Mouse (Mus musculus) limb, embryonic 12.5 days (tissue): ENCODE results near the gene Hck. TPM values are rescaled to one million over a fixed set of nuclear protein-coding genes. Genes with fewer than 3 reads are reported as not detected.

Source experiments
- ATAC-seq: fragments of 200-750 bp; cut with Nextera tagmentation; 2 replicates; pipeline ENCODE4 v1.8.0; 2017; ENCODE audit warnings: low read depth, moderate TSS enrichment; ENCODE audit not compliant: insufficient number of reproducible peaks, insufficient read depth, low FRiP score, low TSS enrichment
- H3K27ac ChIP-seq: fragments of 300-500 bp; sonication (generic); 2 replicates; pipeline ENCODE4 v1.5.1; 2016; ENCODE audit warnings: mild to moderate bottlenecking, moderate library complexity
- H3K27me3 ChIP-seq: fragments of 300-500 bp; sonication (generic); 2 replicates; pipeline ENCODE4 v1.6.1; 2016; ENCODE audit warnings: mild to moderate bottlenecking, moderate library complexity
- H3K36me3 ChIP-seq: fragments of 300-500 bp; sonication (generic); 2 replicates; pipeline ENCODE4 v1.6.1; 2016; ENCODE audit warnings: mild to moderate bottlenecking, moderate library complexity
- H3K4me1 ChIP-seq: fragments of 300-500 bp; sonication (generic); replicated peaks from 2 replicates; pipeline ENCODE4 v1.6.1; 2016
- H3K4me2 ChIP-seq: fragments of 300-500 bp; sonication (generic); 2 replicates; pipeline ENCODE4 v1.6.1; 2016; ENCODE audit warnings: mild to moderate bottlenecking, moderate library complexity
- H3K4me3 ChIP-seq: fragments of 300-500 bp; sonication (generic); replicated peaks from 2 replicates; pipeline ENCODE4 v1.5.1; 2016; ENCODE audit warnings: mild to moderate bottlenecking
- H3K9ac ChIP-seq: fragments of 300-500 bp; sonication (generic); replicated peaks from 2 replicates; pipeline ENCODE4 v1.6.1; 2016; ENCODE audit warnings: mild to moderate bottlenecking, moderate library complexity
- H3K9me3 ChIP-seq: fragments of 300-500 bp; sonication (generic); 2 replicates; pipeline ENCODE4 v1.6.1; 2016; ENCODE audit warnings: mild to moderate bottlenecking, moderate library complexity
- WGBS: fragments of 180-500 bp; shearing (Covaris S2); methylation state at CpG from one replicate; pipeline ENCODE4 v1.1.7; 2016; 5-methylcytosine and 5-hydroxymethylcytosine counted together
- polyA plus RNA-seq: library from polyadenylated mRNA; unstranded; fragments of >200 nt; fragmentation: Nextera tagmentation; extraction: Ambion mirVana; gene quantifications from 2 replicates; pipeline ENCODE4 v1.2.1, GENCODE M21; 2016

Gene Hck
- polyA plus RNA-seq, 1 experiment from 2014 or later = 2.9 TPM

GRCm38 (mm10) chr2:153151926-153152665 lies 43.8 kb downstream of the Hck start:
- no peak overlapping the region for H3K27ac ChIP-seq
- no peaks in the 10 kb centered on the region for H3K36me3 ChIP-seq
- ATAC-seq = no peak
- H3K9me3 ChIP-seq = no peaks in the 10 kb centered on the region
- no peak overlapping the region for H3K9ac ChIP-seq
- WGBS = 80% methylated on average over 8 of the region's 8 CpGs
- H3K4me1 ChIP-seq = no peaks in the 10 kb centered on the region
- H3K27me3 ChIP-seq = peaks cover 3% of the 10 kb centered on the region
- H3K4me3 ChIP-seq = no peak overlapping the region
- no peak overlapping the region for H3K4me2 ChIP-seq

- H3K9me3 ChIP-seq = no peaks in the 10 kb centered on the region
- peaks cover 3% of the 10 kb centered on the region for H3K27me3 ChIP-seq
- no peak overlapping the region for H3K9ac ChIP-seq
- H3K4me3 ChIP-seq = no peak overlapping the region
- no peak overlapping the region for H3K4me2 ChIP-seq
- no peak for ATAC-seq
- WGBS = 72% methylated on average over 4 of the region's 4 CpGs
- H3K27ac ChIP-seq = no peak overlapping the region
- H3K4me1 ChIP-seq = no peaks in the 10 kb centered on the region
- H3K36me3 ChIP-seq = no peaks in the 10 kb centered on the region
Observed at GRCm38 (mm10) chr2:153153033-153153450, 44.8 kb downstream of the Hck start.

GRCm38 (mm10) chr2:153157270-153157669 lies 49.0 kb downstream of the Hck start:
- ATAC-seq = no peak
- Histone ChIP-seq H3K27ac (no peak overlapping the region), H3K36me3 (no peaks in the 10 kb centered on the region), H3K9ac (no peak overlapping the region), H3K4me3 (no peak overlapping the region), H3K4me1 (peaks cover 4% of the 10 kb centered on the region), H3K27me3 (no peaks in the 10 kb centered on the region; the same call in none of the 2 replicates), H3K9me3 (no peaks in the 10 kb centered on the region), H3K4me2 (no peak overlapping the region)
- WGBS = 88% methylated on average over 2 of the region's 3 CpGs

GRCm38 (mm10) chr2:153160133-153160532 lies 51.9 kb downstream of the Hck start:
- 82% methylated on average over 5 of the region's 5 CpGs for WGBS
- Histone ChIP-seq H3K4me3 (no peak overlapping the region), H3K36me3 (peaks cover 7% of the 10 kb centered on the region; the same call in 1 of the 2 replicates), H3K4me1 (peaks cover 7% of the 10 kb centered on the region), H3K27me3 (no peaks in the 10 kb centered on the region; the same call in none of the 2 replicates), H3K27ac (no peak overlapping the region), H3K9ac (no peak overlapping the region), H3K4me2 (no peak overlapping the region), H3K9me3 (no peaks in the 10 kb centered on the region)
- ATAC-seq = no peak

- peak within 1 kb of the TSS; percentile 92 for H3K27ac ChIP-seq
- no peaks in the 10 kb centered on the region for H3K9me3 ChIP-seq
- peaks cover 8% of the 10 kb centered on the region; the same call in 1 of the 2 replicates for H3K36me3 ChIP-seq
- H3K27me3 ChIP-seq = no peaks in the 10 kb centered on the region; the same call in 1 of the 2 replicates
- H3K9ac ChIP-seq = peak within 1 kb of the TSS; percentile 77
- 11% methylated on average over 34 of the region's 34 CpGs for WGBS
- peak within 1 kb of the TSS; percentile 75 for H3K4me3 ChIP-seq
- peaks cover 7% of the 10 kb centered on the region for H3K4me1 ChIP-seq
- H3K4me2 ChIP-seq = peak within 1 kb of the TSS; percentile 81
- ATAC-seq = peak; percentile 87
Observed at GRCm38 (mm10) chr2:153160844-153161683, 52.8 kb downstream of the Hck start, which contains the start of gene Tm9sf4. Gene Tm9sf4 (plus strand): TSS chr2:153161303.

- Histone ChIP-seq H3K36me3 (peaks cover 8% of the 10 kb centered on the region; the same call in 1 of the 2 replicates), H3K27me3 (no peaks in the 10 kb centered on the region; the same call in 1 of the 2 replicates), H3K4me1 (peaks cover 7% of the 10 kb centered on the region), H3K9ac (peak overlapping the region; percentile 77), H3K9me3 (no peaks in the 10 kb centered on the region), H3K4me2 (peak overlapping the region; percentile 81), H3K4me3 (peak overlapping the region; percentile 75), H3K27ac (peak overlapping the region; percentile 92)
- under 1% methylated on average over 16 of the region's 16 CpGs for WGBS
- peak; percentile 60; the same call in 1 of the 2 replicates for ATAC-seq
Observed at GRCm38 (mm10) chr2:153161684-153162080, 53.4 kb downstream of the Hck start.

GRCm38 (mm10) chr2:153167136-153167535 lies 58.9 kb downstream of the Hck start:
- no peaks in the 10 kb centered on the region for H3K9me3 ChIP-seq
- H3K27me3 ChIP-seq = no peaks in the 10 kb centered on the region
- H3K4me3 ChIP-seq = no peak overlapping the region
- ATAC-seq = no peak
- H3K36me3 ChIP-seq = peaks cover 12% of the 10 kb centered on the region; the same call in 1 of the 2 replicates
- WGBS = 46% methylated on average over 6 of the region's 6 CpGs
- no peak overlapping the region for H3K4me2 ChIP-seq
- no peak overlapping the region for H3K27ac ChIP-seq
- H3K4me1 ChIP-seq = peaks cover 14% of the 10 kb centered on the region
- H3K9ac ChIP-seq = no peak overlapping the region

- no peak overlapping the region for H3K9ac ChIP-seq
- ATAC-seq = no peak
- H3K36me3 ChIP-seq = peaks cover 12% of the 10 kb centered on the region; the same call in 1 of the 2 replicates
- 40% methylated on average over 2 of the region's 2 CpGs for WGBS
- no peaks in the 10 kb centered on the region for H3K27me3 ChIP-seq
- H3K9me3 ChIP-seq = no peaks in the 10 kb centered on the region
- peaks cover 9% of the 10 kb centered on the region for H3K4me1 ChIP-seq
- no peak overlapping the region for H3K27ac ChIP-seq
- H3K4me3 ChIP-seq = no peak overlapping the region
- H3K4me2 ChIP-seq = no peak overlapping the region
Observed at GRCm38 (mm10) chr2:153168134-153168820, 60.0 kb downstream of the Hck start.

- Histone ChIP-seq H3K36me3 (peaks cover 7% of the 10 kb centered on the region; the same call in 1 of the 2 replicates), H3K27me3 (no peaks in the 10 kb centered on the region), H3K4me3 (no peak overlapping the region), H3K4me1 (peaks cover 9% of the 10 kb centered on the region), H3K27ac (no peak overlapping the region), H3K9ac (no peak overlapping the region), H3K9me3 (no peaks in the 10 kb centered on the region), H3K4me2 (no peak overlapping the region)
- ATAC-seq = no peak
- WGBS = 92% methylated on average over 9 of the region's 9 CpGs
Observed at GRCm38 (mm10) chr2:153170490-153171224, 62.4 kb downstream of the Hck start.

- Histone ChIP-seq H3K27me3 (no peaks in the 10 kb centered on the region), H3K9ac (no peak overlapping the region), H3K4me1 (peaks cover 13% of the 10 kb centered on the region), H3K4me3 (no peak overlapping the region), H3K36me3 (0 out of 2 replicates have a peak, but pooled peaks cover 6% of the 10 kb centered on the region), H3K27ac (no peak overlapping the region), H3K4me2 (no peak overlapping the region), H3K9me3 (no peaks in the 10 kb centered on the region)
- WGBS = 94% methylated on average over 5 of the region's 5 CpGs
- no peak for ATAC-seq
Observed at GRCm38 (mm10) chr2:153171966-153172365, 63.7 kb downstream of the Hck start.
